Mouse (Mus musculus) CD4-positive, CD25-positive, alpha-beta regulatory T cell, adult 9 weeks (primary cell): Measurements from ENCODE around the gene Brd3. TPM values are rescaled to one million over a fixed set of nuclear protein-coding genes. Genes with fewer than 3 reads are reported as not detected.

Source experiments
- polyA plus RNA-seq: library from polyadenylated mRNA; unstranded; fragments of 100-300 nt; shearing (Covaris generic); gene quantifications from one replicate; pipeline ENCODE4 v1.2.1, GENCODE M21; 2017

Brd3 gene
- polyA plus RNA-seq = 60.6 TPM

DNA sequence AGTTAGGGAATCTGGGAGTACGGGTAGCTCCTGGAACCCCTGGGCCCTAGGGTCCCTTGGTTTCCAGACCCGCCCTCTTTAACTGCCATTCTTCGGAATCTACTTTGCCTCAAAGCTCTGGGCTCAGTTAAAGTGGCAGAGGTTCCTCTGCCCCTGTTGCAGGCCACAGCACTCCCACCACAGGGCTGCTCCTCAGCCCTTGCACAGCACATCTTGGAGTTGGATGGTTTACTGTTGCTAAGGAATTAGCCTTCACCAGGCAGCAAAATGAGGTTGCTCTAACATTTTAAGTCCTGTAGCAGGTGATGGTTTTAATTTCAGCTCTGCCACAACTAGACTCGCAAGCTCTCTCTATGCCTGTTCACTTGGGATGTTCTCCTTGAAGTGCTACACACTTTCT is at the start of gene Brd3:
TSS of gene Brd3 (minus strand) at position 101 of the 400 bp plus-strand sequence.

DNA sequence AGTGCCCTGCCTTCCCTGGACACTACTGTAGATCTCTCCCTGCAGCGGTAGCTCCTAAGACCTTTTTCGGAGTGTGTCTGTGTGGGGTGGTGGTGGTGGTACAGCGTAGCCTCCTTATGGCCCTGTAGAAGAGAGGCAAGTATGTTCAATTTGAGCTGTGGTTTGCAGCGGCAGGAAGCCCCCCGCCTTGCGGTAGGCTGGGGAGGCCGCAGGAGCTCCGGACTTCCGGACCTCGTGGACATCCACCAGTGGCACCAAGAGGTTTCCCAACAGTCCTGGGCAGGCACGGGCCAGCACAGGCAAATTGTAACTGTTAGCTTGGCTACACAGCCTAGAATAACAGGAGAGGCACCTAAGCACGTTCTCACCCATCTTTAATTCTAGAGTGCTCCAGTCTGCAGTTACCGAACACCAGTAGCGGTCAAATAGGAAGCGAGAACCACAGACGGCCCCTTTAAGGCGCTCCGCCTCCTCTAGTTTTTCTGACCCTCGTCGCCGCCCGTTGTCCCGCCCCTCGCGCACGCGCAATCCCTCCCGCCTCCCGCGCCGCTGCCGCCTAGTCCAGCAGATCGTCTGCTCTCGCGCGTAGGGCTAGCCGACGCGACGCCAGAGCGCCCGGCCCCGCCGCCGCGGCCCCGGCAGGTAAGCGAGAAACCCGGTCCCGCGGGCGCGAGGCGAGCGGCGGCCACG is 7.3 kb upstream of the Brd3 start, which contains the start of gene Wdr5:
TSS of gene Wdr5 (plus strand) at position 519 of the 690 bp plus-strand sequence.

DNA sequence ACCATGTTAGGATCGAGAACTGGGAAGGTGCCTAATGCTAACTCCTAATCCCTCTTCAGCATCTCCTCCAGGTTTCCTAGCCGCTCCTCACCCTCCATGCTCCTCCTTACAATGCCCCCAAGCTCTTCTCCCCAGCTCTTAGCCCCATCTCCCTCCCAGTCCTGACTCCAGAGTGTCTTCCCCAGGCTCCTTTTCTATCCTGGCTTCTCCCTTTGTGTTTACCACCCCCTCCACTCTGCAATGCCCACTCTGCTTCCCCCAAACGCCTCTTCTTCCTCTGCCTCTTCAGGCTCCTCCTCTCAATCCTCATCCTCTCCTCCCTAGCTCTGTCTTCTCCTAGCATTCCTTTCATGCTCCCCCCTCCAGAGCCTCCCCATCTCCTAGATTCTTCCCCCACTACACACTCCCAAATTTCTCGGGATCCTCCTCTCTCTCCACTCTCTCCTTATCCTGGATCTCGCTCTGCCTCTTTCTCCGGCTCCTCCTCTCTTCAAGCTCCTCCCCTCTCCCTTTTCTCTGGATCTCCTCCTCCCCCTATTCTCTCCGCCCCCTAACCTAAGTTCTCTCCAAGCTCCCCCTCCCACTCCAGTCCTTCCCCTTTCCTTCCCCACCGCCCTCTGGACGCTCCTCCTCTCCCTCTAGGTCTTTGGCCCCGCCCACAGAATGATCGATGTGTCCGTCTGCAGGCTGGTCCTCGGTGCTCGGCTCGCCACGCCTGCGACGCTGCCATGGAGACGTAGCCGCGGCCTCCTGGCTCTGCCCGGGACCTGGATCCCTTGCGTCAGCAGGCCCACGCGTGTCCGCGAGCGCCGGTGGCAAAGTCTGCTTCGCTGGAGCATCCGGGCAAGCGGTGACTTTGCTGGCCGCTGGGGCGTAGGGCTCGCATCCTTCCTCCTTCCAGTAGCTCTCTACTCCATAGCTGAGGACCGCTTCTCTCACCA is 65.4 kb downstream of the Brd3 start, which contains the start of gene Brd3os:
TSS of gene Brd3os (plus strand) at position 558 of the 941 bp plus-strand sequence.

DNA sequence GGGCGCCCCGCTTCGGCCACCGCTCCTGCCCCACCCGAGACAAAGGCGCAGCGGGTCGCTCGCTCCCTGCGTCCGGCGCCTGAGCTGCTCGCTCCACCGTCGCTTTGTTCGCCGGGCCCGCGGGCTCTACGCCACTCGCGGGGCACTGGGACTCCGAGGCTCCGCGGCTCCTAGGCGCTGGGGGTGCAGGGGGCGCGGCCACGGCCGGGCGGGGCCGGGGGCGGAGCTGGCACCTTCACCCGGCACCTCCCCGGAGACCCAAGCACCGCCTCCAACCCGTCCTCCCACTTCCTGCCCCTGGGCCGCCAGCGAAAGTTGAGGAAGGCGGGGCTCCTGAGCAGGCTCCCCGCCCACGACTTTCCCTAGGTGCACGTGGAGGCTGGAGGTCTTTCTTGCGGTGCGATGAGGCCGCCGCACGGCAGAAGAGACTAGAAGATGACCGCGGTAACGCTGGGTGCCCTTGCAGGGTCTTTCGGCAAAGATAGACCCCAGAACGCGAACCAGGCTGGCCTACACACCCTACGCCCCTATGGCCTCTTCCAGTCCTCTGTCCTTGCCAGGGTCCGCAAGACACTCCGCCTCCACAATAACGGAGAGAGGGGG is 80.5 kb downstream of the Brd3 start, which contains the start of gene Vav2:
TSS of gene Vav2 (minus strand) at position 179 of the 603 bp plus-strand sequence.

Other genes with a start within 250 kb of the Brd3 start
- gene Vav2, start 80.6 kb downstream of the Brd3 start, polyA plus RNA-seq = 6.4 TPM
- gene Brd3os, start 65.3 kb downstream of the Brd3 start, polyA plus RNA-seq = 0.38 TPM
- gene Wdr5, start 7.5 kb upstream of the Brd3 start, polyA plus RNA-seq = 24.0 TPM
- gene Rxra, start 168.8 kb upstream of the Brd3 start, polyA plus RNA-seq = 4.2 TPM